In the genomic region with DNA sequence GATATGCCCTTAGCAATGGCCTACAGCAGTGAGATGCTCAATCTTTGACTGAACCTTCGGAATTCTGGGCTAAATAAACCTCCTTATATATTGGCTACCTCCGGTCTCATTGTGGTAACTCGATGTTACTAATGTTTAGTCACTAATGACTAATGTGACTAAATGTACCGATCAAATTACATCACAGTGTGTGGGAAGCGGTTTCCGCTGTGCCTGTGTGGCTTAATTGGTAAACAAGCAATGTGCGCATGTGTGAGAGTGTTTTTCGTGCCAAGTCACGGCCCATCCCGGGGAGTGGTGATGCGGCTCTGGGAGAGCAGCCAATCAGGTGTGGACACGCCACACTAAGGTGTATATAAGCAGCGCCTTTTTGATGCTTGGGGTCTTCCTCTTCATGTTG, we compare ENCODE assay signal across 10 mouse cellular contexts. TPM values are rescaled to one million over a fixed set of nuclear protein-coding genes. Genes with fewer than 3 reads are reported as not detected.
"Had no signal": no experiment of that assay in that cellular context is flagged by ENCODE, and none has a peak within 500 bp of the region (broad histone marks: within the 10 kb centered on the region; RNA-seq: fewer than 3 reads in every experiment).

No protein-coding gene starts in this region.

- DNase-seq: lung, adult 2 months; lung, postnatal 14 days; lung, postnatal 36 days; right cerebral cortex, postnatal 14 days; thymus, adult 2 months; thymus, postnatal 25 days; thymus, postnatal 4 days had no signal

RNA-seq across cellular contexts. Expression of a gene that starts 25.6 kb away (rescaled TPM):
- total RNA-seq: megakaryocyte progenitor cell, adult 5-6 weeks; monocyte, adult 5-6 weeks; neutrophil, adult 5-6 weeks had no signal

RNA-seq across cellular contexts. Expression of a gene that starts 36.6 kb away (rescaled TPM):
- total RNA-seq: monocyte, adult 5-6 weeks had no signal
